Mouse (Mus musculus): ENCODE measurements around the gene Dyrk3. TPM values are rescaled to one million over a fixed set of nuclear protein-coding genes. Genes with fewer than 3 reads are reported as not detected.

Gene Dyrk3
- polyA plus RNA-seq, 1 experiment from 2014 or later, result 2.1 TPM

DNA sequence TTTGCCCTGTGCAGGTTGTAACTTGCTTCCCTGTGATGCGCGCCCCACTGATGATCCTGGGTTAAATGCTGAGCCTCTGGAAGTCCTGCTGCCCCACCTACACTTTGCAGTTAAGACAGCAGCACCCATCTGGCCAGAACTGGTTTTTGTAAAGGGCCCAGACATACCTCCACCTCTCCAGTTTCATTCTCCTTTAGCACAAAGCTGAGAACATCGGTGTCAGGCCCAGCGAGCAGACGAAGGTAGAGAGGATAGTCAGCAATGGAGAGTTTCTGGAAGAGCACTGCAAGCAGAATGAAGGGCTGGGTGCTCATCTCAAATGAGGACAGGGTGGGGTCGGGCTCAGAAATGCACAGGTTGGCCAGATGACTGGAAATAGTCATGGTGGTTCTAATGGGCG lies 42.2 kb upstream of the Dyrk3 start:
- WGBS, result 89% methylated on average over 7 of the region's 7 CpGs
- Histone ChIP-seq H3K27me3 (ENCODE audit: control insufficient read depth, insufficient read depth, low read length) (no peaks in the 10 kb centered on the region), H3K9ac (ENCODE audit: low read length) (no peak overlapping the region), H3K4me2 (ENCODE audit: low read depth, low read length) (no peak overlapping the region), H3K4me1 (ENCODE audit: control insufficient read depth, insufficient read depth, low read length) (peaks cover 14% of the 10 kb centered on the region), H3K36me3 (ENCODE audit: control insufficient read depth, insufficient read depth) (peaks cover 34% of the 10 kb centered on the region), H3K4me3 (ENCODE audit: low read length) (no peak overlapping the region), H3K27ac (ENCODE audit: low read length) (no peak overlapping the region), H3K9me3 (replicated peaks; ENCODE audit: control insufficient read depth, low read length) (no peaks in the 10 kb centered on the region)
- no peak for ATAC-seq (replicated peaks; ENCODE audit: extremely low read depth, insufficient read depth, low FRiP score)

DNA sequence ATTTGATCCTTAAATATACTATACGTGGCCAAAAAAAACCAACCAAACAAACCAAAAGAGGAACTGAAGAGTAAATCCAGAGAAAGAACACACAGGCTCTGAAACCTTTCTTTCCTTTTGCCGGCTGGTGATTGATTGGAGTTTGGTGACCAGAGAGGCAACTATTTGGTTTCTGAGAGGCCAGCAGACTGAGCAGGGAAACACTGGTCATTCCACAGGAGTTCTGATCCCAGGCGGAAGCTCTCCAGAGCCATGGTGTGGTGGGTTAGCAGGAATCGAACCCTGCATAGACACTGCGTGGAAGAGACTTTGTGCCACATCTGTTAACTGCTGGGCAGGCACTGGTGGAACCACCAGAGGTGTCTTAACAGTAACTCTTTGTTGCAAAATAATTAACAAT lies 39.9 kb upstream of the Dyrk3 start:
- Histone ChIP-seq H3K27me3 (ENCODE audit: control insufficient read depth, insufficient read depth, low read length) (no peaks in the 10 kb centered on the region), H3K4me3 (ENCODE audit: low read length) (no peak overlapping the region), H3K9me3 (replicated peaks; ENCODE audit: control insufficient read depth, low read length) (no peaks in the 10 kb centered on the region), H3K9ac (ENCODE audit: low read length) (no peak overlapping the region), H3K27ac (ENCODE audit: low read length) (no peak overlapping the region), H3K4me1 (ENCODE audit: control insufficient read depth, insufficient read depth, low read length) (0 out of 2 replicates have a peak, but pooled peaks cover 2% of the 10 kb centered on the region), H3K4me2 (ENCODE audit: low read depth, low read length) (no peak overlapping the region), H3K36me3 (ENCODE audit: control insufficient read depth, insufficient read depth) (peaks cover 40% of the 10 kb centered on the region)
- 85% methylated on average over 5 of the region's 5 CpGs for WGBS
- ATAC-seq (replicated peaks; ENCODE audit: extremely low read depth, insufficient read depth, low FRiP score), result no peak

DNA sequence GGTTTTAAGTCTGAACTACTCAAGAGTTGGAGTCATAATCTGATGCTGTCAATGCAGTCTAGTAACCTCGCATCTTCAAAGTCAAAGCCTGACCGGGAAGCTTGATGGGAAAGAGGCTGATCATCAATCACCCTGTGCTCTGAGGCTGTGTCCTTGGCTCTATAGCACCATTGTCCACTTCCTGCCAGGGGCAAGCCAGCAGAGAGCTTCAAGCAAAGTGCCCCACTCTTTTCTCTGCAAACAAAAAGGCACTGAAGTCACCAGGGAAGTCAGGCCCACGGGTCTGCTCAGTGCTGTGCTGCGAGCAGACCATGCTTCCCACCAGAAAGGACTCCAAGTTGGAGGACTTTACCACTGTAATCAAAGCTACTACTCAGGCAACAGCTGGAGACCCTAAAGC lies 39.1 kb upstream of the Dyrk3 start:
- Histone ChIP-seq H3K9me3 (replicated peaks; ENCODE audit: control insufficient read depth, low read length) (no peaks in the 10 kb centered on the region), H3K27ac (ENCODE audit: low read length) (no peak overlapping the region), H3K27me3 (ENCODE audit: control insufficient read depth, insufficient read depth, low read length) (no peaks in the 10 kb centered on the region), H3K4me2 (ENCODE audit: low read depth, low read length) (no peak overlapping the region), H3K4me3 (ENCODE audit: low read length) (no peak overlapping the region), H3K4me1 (ENCODE audit: control insufficient read depth, insufficient read depth, low read length) (0 out of 2 replicates have a peak, but pooled peaks cover 2% of the 10 kb centered on the region), H3K9ac (ENCODE audit: low read length) (no peak overlapping the region), H3K36me3 (ENCODE audit: control insufficient read depth, insufficient read depth) (peaks cover 45% of the 10 kb centered on the region)
- 80% methylated on average over 4 of the region's 4 CpGs for WGBS
- ATAC-seq (replicated peaks; ENCODE audit: extremely low read depth, insufficient read depth, low FRiP score), result no peak

DNA sequence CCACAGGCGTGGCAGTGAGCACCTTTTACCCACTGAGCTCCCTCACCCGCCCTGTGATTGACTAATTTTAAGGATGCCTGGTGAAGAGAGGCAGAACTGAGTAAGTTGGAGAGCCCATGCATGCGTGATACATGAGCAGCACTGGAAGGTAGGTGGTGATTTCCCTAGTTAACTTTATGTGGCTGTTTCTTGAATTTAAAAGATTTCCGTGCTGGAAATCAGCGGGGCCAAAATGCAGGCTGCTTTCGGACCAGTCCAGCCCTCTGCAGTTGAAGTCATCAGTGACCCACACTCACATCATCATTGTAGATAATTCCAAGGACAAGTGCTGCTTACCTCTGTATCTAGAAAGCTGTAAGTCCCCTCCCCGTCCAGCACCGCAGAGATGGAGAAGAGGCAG lies 37.7 kb upstream of the Dyrk3 start:
- no peaks in the 10 kb centered on the region for H3K9me3 ChIP-seq (replicated peaks; ENCODE audit: control insufficient read depth, low read length)
- H3K36me3 ChIP-seq (ENCODE audit: control insufficient read depth, insufficient read depth), result peaks cover 50% of the 10 kb centered on the region
- H3K27me3 ChIP-seq (ENCODE audit: control insufficient read depth, insufficient read depth, low read length), result no peaks in the 10 kb centered on the region
- no peak overlapping the region for H3K27ac ChIP-seq (ENCODE audit: low read length)
- ATAC-seq (replicated peaks; ENCODE audit: extremely low read depth, insufficient read depth, low FRiP score), result no peak
- 95% methylated on average over 8 of the region's 8 CpGs for WGBS
- 0 out of 2 replicates have a peak, but pooled peaks cover 2% of the 10 kb centered on the region for H3K4me1 ChIP-seq (ENCODE audit: control insufficient read depth, insufficient read depth, low read length)
- H3K4me3 ChIP-seq (ENCODE audit: low read length), result no peak overlapping the region
- no peak overlapping the region for H3K4me2 ChIP-seq (ENCODE audit: low read depth, low read length)
- no peak overlapping the region for H3K9ac ChIP-seq (ENCODE audit: low read length)

DNA sequence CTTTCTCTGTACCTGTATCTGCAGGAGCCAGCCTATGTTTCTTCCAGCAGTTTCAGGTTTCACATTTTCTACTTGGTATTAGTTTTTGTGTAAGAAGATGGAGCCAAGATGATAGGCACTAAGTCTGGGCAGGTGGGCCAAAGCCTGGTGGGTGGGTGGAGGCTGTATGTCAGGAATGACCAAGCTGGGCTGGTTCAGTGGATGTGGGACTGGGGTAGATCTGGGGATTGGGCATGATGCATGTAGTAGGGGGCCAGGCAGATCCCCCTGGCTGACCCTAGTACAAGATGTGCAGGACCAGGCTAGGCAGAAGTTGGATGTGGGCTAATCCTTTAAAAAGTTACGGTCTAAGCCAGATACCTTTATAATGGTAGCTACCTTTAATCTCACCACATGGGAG lies 37.0 kb upstream of the Dyrk3 start:
- WGBS, result 100% methylated on average over 1 of the region's 1 CpGs
- Histone ChIP-seq H3K4me2 (ENCODE audit: low read depth, low read length) (no peak overlapping the region), H3K4me1 (ENCODE audit: control insufficient read depth, insufficient read depth, low read length) (0 out of 2 replicates have a peak, but pooled peaks cover 2% of the 10 kb centered on the region), H3K27ac (ENCODE audit: low read length) (no peak overlapping the region), H3K27me3 (ENCODE audit: control insufficient read depth, insufficient read depth, low read length) (no peaks in the 10 kb centered on the region), H3K9me3 (replicated peaks; ENCODE audit: control insufficient read depth, low read length) (no peaks in the 10 kb centered on the region), H3K4me3 (ENCODE audit: low read length) (no peak overlapping the region), H3K36me3 (ENCODE audit: control insufficient read depth, insufficient read depth) (peaks cover 46% of the 10 kb centered on the region), H3K9ac (ENCODE audit: low read length) (no peak overlapping the region)
- no peak for ATAC-seq (replicated peaks; ENCODE audit: extremely low read depth, insufficient read depth, low FRiP score)

DNA sequence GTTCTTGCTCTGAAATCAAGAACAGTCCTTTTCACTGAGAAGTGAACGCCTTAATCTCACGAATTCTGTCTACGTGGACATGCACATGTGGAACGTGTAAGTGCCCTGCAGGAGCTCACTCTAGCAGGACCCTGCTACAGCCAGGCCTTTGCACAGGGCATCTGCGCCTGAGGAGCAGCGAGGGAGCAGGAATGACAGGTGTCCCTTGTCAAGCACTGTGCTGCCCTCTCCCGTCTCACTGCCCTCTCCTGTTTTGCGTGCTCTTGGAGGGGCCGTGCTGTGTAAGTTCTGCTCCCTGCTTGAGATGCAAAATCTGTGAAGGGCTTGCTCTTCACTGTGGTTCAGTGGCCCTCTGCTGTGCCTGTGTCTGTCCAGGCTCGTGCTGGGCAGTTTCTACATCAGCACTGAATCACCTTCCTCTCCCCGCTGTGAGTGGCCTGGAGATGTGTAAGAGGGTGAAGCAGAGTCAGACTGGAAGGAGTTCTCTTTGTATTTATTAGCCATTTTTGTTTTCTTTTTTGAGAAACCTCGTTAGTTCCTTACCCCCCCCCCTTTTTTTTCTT lies 36.2 kb upstream of the Dyrk3 start:
- 71% methylated on average over 12 of the region's 12 CpGs for WGBS
- H3K9ac ChIP-seq (ENCODE audit: low read length), result no peak overlapping the region
- no peaks in the 10 kb centered on the region for H3K27me3 ChIP-seq (ENCODE audit: control insufficient read depth, insufficient read depth, low read length)
- H3K4me1 ChIP-seq (ENCODE audit: control insufficient read depth, insufficient read depth, low read length), result 0 out of 2 replicates have a peak, but pooled peaks cover 2% of the 10 kb centered on the region
- H3K27ac ChIP-seq (ENCODE audit: low read length), result no peak overlapping the region
- H3K4me3 ChIP-seq (ENCODE audit: low read length), result no peak overlapping the region
- no peak for ATAC-seq (replicated peaks; ENCODE audit: extremely low read depth, insufficient read depth, low FRiP score)
- H3K4me2 ChIP-seq (ENCODE audit: low read depth, low read length), result no peak overlapping the region
- no peaks in the 10 kb centered on the region for H3K9me3 ChIP-seq (replicated peaks; ENCODE audit: control insufficient read depth, low read length)
- H3K36me3 ChIP-seq (ENCODE audit: control insufficient read depth, insufficient read depth), result peaks cover 44% of the 10 kb centered on the region

DNA sequence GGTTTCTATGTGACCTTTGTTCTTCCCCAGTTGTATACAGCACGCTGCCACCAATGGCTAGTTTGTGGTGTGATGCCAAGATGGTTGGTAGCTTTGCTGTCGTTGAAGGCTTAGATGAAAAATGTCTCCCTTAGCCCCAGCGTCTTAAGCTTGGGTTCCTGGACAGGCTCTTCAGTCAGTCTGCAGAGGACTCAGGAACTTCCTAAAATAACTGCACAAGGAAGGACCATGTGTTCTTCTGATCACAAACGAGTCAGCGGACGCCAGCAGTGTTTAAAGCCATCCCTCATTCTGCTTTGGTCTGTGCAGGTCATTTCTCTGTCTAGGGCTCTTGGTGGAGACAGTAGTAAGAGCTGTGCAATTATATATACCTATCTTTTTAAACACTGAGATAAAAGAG lies 35.7 kb upstream of the Dyrk3 start:
- 54% methylated on average over 6 of the region's 6 CpGs for WGBS
- no peak overlapping the region for H3K4me2 ChIP-seq (ENCODE audit: low read depth, low read length)
- H3K27me3 ChIP-seq (ENCODE audit: control insufficient read depth, insufficient read depth, low read length), result no peaks in the 10 kb centered on the region
- peaks cover 47% of the 10 kb centered on the region for H3K36me3 ChIP-seq (ENCODE audit: control insufficient read depth, insufficient read depth)
- 0 out of 2 replicates have a peak, but pooled peaks cover 2% of the 10 kb centered on the region for H3K4me1 ChIP-seq (ENCODE audit: control insufficient read depth, insufficient read depth, low read length)
- H3K9me3 ChIP-seq (replicated peaks; ENCODE audit: control insufficient read depth, low read length), result no peaks in the 10 kb centered on the region
- no peak for ATAC-seq (replicated peaks; ENCODE audit: extremely low read depth, insufficient read depth, low FRiP score)
- H3K4me3 ChIP-seq (ENCODE audit: low read length), result no peak overlapping the region
- no peak overlapping the region for H3K27ac ChIP-seq (ENCODE audit: low read length)
- H3K9ac ChIP-seq (ENCODE audit: low read length), result no peak overlapping the region

DNA sequence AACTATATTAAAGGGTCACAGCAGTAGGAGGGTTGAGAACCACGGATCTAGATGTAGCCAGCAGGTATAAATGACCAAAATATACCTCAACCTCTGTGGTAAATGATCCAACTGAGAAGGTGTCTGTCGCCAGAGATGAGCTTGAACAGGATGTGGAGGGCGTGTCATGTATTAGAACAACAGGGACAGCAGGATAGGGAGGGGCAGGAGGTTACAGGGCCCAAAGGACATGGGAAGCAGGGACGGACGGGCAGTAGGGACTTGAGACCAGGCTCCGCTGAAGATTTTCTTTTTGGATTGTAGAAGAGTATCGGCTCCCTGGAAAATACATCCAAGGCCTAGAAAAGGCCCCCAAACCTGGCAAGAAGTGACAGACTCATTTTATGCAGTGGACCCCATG lies 34.9 kb upstream of the Dyrk3 start:
- ATAC-seq (replicated peaks; ENCODE audit: extremely low read depth, insufficient read depth, low FRiP score), result no peak
- H3K27ac ChIP-seq (ENCODE audit: low read length), result no peak overlapping the region
- no peaks in the 10 kb centered on the region for H3K27me3 ChIP-seq (ENCODE audit: control insufficient read depth, insufficient read depth, low read length)
- no peak overlapping the region for H3K9ac ChIP-seq (ENCODE audit: low read length)
- no peak overlapping the region for H3K4me3 ChIP-seq (ENCODE audit: low read length)
- peaks cover 49% of the 10 kb centered on the region for H3K36me3 ChIP-seq (ENCODE audit: control insufficient read depth, insufficient read depth)
- 71% methylated on average over 7 of the region's 7 CpGs for WGBS
- 0 out of 2 replicates have a peak, but pooled peaks cover 2% of the 10 kb centered on the region for H3K4me1 ChIP-seq (ENCODE audit: control insufficient read depth, insufficient read depth, low read length)
- H3K4me2 ChIP-seq (ENCODE audit: low read depth, low read length), result no peak overlapping the region
- H3K9me3 ChIP-seq (replicated peaks; ENCODE audit: control insufficient read depth, low read length), result no peaks in the 10 kb centered on the region

DNA sequence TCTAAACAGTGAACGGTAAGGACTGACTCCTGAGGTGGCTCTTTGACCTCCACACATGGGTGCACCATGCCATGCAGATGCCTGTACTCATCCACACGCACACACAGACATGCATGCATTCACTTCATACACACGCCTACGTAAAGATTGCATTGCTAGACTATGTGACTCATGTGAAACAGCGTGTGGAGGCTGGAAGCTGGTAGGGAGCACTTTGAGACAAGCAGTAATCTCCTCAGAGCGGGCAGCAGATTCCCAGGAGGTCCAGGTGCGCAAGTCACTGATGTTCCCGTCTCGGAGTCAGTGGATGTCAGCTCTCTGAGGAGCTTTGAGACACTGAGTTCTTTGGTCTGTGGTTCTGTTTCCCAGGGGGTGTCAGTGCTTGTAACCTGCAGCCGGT lies 29.5 kb upstream of the Dyrk3 start:
- no peak overlapping the region for H3K4me3 ChIP-seq (ENCODE audit: low read length)
- 92% methylated on average over 10 of the region's 10 CpGs for WGBS
- peaks cover 71% of the 10 kb centered on the region for H3K36me3 ChIP-seq (ENCODE audit: control insufficient read depth, insufficient read depth)
- H3K27ac ChIP-seq (ENCODE audit: low read length), result no peak overlapping the region
- H3K4me2 ChIP-seq (ENCODE audit: low read depth, low read length), result no peak overlapping the region
- ATAC-seq (replicated peaks; ENCODE audit: extremely low read depth, insufficient read depth, low FRiP score), result no peak
- H3K9ac ChIP-seq (ENCODE audit: low read length), result no peak overlapping the region
- no peaks in the 10 kb centered on the region for H3K27me3 ChIP-seq (ENCODE audit: control insufficient read depth, insufficient read depth, low read length)
- H3K9me3 ChIP-seq (replicated peaks; ENCODE audit: control insufficient read depth, low read length), result no peaks in the 10 kb centered on the region
- H3K4me1 ChIP-seq (ENCODE audit: control insufficient read depth, insufficient read depth, low read length), result no peaks in the 10 kb centered on the region

Data from heart, embryonic 16.5 days (tissue).